Mouse (Mus musculus) embryonic fibroblast, embryonic 13.5 days (primary cell): ENCODE results near the gene Gltp.

ENCODE experiments used
- CTCF ChIP-seq: IDR thresholded peaks from 2 replicates; pipeline ENCODE4 v1.5.1; 2011; ENCODE audit warnings: mild to moderate bottlenecking, control low read depth, low read length, moderate library complexity, borderline replicate concordance; ENCODE audit not compliant: insufficient read depth
- POLR2A ChIP-seq: IDR thresholded peaks from 2 replicates; pipeline ENCODE4 v1.6.1; 2011; ENCODE audit warnings: low read depth, mild to moderate bottlenecking, control low read depth, low read length, moderate library complexity

DNA sequence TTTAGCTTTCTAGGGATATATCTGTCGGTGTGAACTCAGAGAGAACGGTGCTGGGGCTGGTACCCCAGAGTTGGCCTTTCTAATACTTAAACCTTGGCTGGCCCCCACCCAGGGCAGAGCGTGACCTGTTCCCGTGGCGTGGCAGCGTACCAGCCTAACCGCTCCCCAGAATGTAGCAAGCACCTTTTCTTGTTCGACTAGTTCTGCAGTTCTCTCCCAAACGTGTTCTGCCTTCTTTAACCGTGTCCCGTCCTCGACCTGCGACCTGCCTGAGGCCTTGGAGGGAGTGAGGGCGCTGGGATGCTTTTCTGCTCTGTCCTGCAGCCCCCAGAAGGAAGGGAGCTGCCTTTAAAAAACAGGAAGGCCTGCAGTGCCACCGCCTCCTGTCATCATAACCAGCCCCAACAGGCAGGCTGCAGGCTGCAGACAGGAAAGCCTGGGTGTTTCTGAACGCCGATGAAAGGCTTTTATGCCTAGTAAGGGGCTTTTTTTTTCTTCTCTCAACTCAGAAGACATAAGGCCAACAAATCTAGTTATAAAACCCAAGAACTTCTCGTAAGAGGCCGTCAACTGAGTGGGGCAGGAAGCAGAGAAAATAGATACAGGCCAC is 10.0 kb downstream of the Gltp start:
- TF ChIP-seq CTCF (no peak), POLR2A (no peak)
